Mouse (Mus musculus) neural tube, embryonic 10.5 days (tissue): ENCODE data around the gene Klf7.

Source experiments
- DNase-seq: peaks from one replicate; pipeline ENCODE4 v3.0.0-alpha.2; 2017; ENCODE audit warnings: low spot score; ENCODE audit errors: extremely low spot score

Klf7 gene

DNA sequence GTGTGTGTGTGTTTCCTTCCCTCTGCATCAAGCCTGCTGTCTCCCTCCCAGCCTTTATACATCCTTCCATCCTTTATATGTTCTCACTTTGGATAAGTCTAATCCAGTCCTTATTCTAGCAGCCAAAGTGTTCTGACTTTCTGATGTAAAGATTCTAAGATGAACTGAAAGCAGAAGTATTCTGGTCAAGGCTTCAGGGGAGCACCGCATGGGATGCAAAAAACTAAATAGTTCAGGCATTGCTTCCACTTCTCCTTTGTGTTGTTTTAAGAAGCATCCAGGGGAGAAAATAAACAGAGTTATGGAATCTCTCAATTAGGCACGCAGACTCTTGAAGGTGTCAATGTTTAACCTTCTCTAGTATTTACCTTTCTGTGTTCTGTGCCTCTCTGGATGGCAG is 141.3 kb downstream of the Klf7 start:
- DNase-seq, result no peak
